Mouse (Mus musculus): Measurements from ENCODE around the gene Rnf44. TPM values are rescaled to one million over a fixed set of nuclear protein-coding genes. Genes with fewer than 3 reads are reported as not detected.
A peak's percentile ranks its signal among the peaks of the same experiment; 100 is the strongest.

The Rnf44 gene
- 60.3 and 66.5 TPM in 2 replicates for total RNA-seq (2012; rRNA removed)

DNA sequence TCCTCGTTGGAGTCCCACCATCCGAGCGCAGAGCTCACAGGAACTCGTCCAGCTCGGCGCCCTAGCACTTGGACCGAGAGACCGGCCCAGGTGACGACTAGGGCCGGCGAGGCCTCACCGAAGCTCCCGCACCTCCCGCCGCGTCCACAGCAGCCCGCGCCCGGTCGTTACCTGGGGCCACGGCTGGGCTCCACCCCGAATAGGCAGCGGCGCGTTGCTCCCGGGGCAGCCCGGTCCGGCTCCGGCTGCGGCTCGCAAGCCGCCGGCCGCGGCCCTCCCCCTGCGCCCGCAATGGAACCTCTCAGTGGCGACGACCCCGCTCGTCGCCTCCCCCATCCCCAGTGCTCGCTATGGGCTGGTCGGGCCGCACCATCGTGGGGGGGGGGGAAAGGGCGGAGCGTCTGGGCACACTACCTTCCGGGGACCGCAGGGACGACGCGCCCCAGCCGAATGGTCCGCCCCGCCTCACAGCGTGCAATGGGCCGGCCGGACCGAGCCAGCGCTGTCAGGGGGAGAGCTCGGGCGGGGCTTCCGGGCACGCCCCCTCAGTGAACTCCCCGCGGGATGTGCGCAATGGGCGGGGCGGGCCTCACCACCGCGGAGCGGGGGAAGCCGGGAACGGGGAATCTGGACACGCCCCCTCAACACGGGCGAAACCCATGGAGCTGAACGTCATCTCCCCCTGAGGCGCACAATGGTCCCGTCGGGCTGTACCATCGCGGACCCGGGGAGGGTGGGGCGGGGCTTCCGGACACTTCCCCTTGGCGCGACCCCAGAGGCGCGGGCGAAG, at the start of gene Rnf44:
TSS of gene Rnf44 (minus strand) at position 350 of the 790 bp plus-strand sequence.
- TF ChIP-seq ZC3H11A (IDR thresholded peaks at IDR 0.05; ENCODE audit: borderline replicate concordance, low read depth, low read length) (no peak), HCFC1 (IDR thresholded peaks at IDR 0.05; ENCODE audit: borderline replicate concordance, insufficient read depth, low read length) (no peak), CHD2 (IDR thresholded peaks at IDR 0.05; ENCODE audit: low read depth, low read length) (no peak), ZNF384 (IDR thresholded peaks at IDR 0.05; ENCODE audit: low read depth, low read length) (no peak), MAFK (IDR thresholded peaks at IDR 0.05; ENCODE audit: insufficient read depth, low read depth, low read length) (no peak)
- Histone ChIP-seq H3K4me3 (ENCODE audit: insufficient read depth in 1 of 2, low read depth in 1 of 2, low read length in 2 of 2, poor library complexity in 1 of 2, severe bottlenecking in 1 of 2) (peak within 1 kb of the TSS; percentile 77 to 98), H3K27ac (ENCODE audit: insufficient read depth, low read depth, low read length, poor library complexity, severe bottlenecking) (peak within 1 kb of the TSS; percentile 97), H3K9me3 (ENCODE audit: control insufficient read depth, insufficient read depth, low read depth, low read length) (no peaks in the 10 kb centered on the region), H3K36me3 (ENCODE audit: control insufficient read depth, insufficient read depth, low read length, poor library complexity, severe bottlenecking) (no peaks in the 10 kb centered on the region), H3K4me1 (ENCODE audit: control insufficient read depth in 2 of 2, insufficient read depth in 2 of 2, low read length in 2 of 2, poor library complexity in 1 of 2) (peaks cover 0 to 4% of the 10 kb centered on the region in 2 experiments; a peak in 2 of 4 replicates), H3K9ac (ENCODE audit: insufficient read depth, low read depth, low read length, poor library complexity, severe bottlenecking) (peak within 1 kb of the TSS; percentile 94)
- DNase-seq (ENCODE audit: low read depth, low spot score), result peak; percentile 97
- in situ Hi-C loops (cut with MboI; ENCODE audit: low sequenced_read_pairs in 2 of 2, unreplicated experiment in 2 of 2), result no loop called here

DNA sequence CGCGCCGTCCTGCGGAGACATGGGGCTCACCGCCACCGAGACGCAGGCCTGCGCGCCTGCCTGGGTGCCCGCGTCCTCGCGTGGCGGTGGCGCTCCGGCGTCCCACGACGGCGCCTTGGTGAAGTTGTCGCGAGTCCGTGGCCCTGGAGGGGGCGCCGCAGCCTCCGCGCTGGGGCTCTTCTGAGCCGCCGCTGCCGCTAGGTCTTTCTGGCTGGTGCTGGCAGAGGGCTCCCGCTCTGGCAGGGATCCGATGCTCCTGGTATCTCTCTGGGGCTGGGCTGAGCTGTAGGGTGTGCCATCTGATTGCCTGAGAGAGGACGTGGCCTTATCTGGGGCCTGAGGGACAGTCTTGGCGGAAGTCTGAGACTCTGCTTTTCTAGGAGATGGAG, 44.5 kb upstream of the Rnf44 start:
- in situ Hi-C loops (cut with MboI; ENCODE audit: low sequenced_read_pairs in 2 of 2, unreplicated experiment in 2 of 2), result no loop called here
- H3K27ac ChIP-seq (ENCODE audit: insufficient read depth, low read depth, low read length, poor library complexity, severe bottlenecking), result no peak overlapping the region
- H3K4me1 ChIP-seq (ENCODE audit: control insufficient read depth in 2 of 2, insufficient read depth in 2 of 2, low read length in 2 of 2, poor library complexity in 1 of 2), result 0 out of 4 replicates have a peak, but pooled peaks cover 0 to 4% of the 10 kb centered on the region in 2 experiments
- peak overlapping the region; percentile 77 for H3K9ac ChIP-seq (ENCODE audit: insufficient read depth, low read depth, low read length, poor library complexity, severe bottlenecking)
- H3K4me3 ChIP-seq (ENCODE audit: insufficient read depth in 1 of 2, low read depth in 1 of 2, low read length in 2 of 2, poor library complexity in 1 of 2, severe bottlenecking in 1 of 2), result peak overlapping the region; percentile 74 to 82
- DNase-seq (ENCODE audit: low read depth, low spot score), result no peak
- H3K36me3 ChIP-seq (ENCODE audit: control insufficient read depth, insufficient read depth, low read length, poor library complexity, severe bottlenecking), result no peaks in the 10 kb centered on the region
- H3K9me3 ChIP-seq (ENCODE audit: control insufficient read depth, insufficient read depth, low read depth, low read length), result no peaks in the 10 kb centered on the region
- no peak for TF ChIP-seq CHD2 (IDR thresholded peaks at IDR 0.05; ENCODE audit: low read depth, low read length)
- TF ChIP-seq MAFK (IDR thresholded peaks at IDR 0.05; ENCODE audit: insufficient read depth, low read depth, low read length), result no peak
- no peak for TF ChIP-seq HCFC1 (IDR thresholded peaks at IDR 0.05; ENCODE audit: borderline replicate concordance, insufficient read depth, low read length)
- no peak for TF ChIP-seq ZNF384 (IDR thresholded peaks at IDR 0.05; ENCODE audit: low read depth, low read length)
- no peak for TF ChIP-seq ZC3H11A (IDR thresholded peaks at IDR 0.05; ENCODE audit: borderline replicate concordance, low read depth, low read length)

DNA sequence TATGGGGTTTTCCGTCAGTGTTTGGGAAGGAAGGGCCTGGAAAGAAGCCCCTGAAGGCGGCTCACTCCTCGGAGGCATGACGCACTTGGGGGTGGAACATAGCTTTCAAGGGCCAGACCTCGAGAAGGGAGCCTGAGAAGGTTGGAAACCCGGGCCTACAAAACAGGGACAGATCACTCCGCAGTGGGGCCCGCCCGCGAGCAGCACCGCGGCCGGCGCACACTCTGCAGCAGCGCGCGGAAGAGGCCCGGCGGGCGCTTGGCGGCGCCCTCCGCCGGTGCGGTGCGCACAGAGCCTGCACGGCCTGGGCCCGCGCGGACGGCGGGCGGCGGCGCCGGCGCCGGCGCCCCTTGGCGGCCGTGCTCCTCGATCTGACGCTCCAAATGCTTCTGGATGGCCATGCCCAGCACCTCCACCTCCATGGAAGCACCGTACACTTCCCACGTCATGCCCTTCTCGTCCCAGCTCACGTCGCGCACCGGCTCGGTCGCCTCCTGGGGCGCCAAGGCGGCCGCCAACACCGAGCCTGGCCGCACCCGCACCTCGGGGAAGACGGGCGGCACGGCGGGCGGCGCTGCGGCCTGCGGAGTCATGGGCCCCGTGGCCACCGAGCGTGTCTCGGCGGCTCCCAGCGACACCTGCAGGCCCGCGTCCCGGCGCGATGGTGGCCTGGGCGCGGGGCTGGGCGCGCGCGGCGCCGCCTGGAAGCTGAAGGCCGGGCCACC, 43.9 kb upstream of the Rnf44 start:
- no peak for DNase-seq (ENCODE audit: low read depth, low spot score)
- peak overlapping the region; percentile 77 for H3K9ac ChIP-seq (ENCODE audit: insufficient read depth, low read depth, low read length, poor library complexity, severe bottlenecking)
- in situ Hi-C loops (cut with MboI; ENCODE audit: low sequenced_read_pairs in 2 of 2, unreplicated experiment in 2 of 2), result no loop called here

DNA sequence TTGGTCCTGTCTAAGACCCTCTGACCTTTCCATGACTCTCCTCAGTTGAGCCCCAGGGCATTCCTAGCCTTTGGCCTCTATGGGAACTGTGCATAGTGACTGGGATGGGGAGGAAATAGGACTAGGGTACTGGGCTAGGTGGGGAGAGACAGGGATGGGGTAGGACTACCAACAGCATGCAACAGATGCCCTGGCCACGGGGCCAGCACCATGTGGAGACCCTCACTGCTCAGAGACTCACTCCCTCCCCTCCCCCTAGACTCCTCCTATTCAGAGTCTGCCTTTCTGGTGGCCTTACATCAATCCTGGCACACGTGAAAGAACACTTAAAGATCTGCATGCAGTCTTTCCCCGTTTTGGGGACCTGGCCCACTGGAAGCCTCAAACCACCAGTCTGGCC, 43.2 kb upstream of the Rnf44 start:
- H3K9ac ChIP-seq (ENCODE audit: insufficient read depth, low read depth, low read length, poor library complexity, severe bottlenecking), result no peak overlapping the region; the same call in 1 of the 2 replicates
- TF ChIP-seq CHD2 (IDR thresholded peaks at IDR 0.05; ENCODE audit: low read depth, low read length) (no peak), ZNF384 (IDR thresholded peaks at IDR 0.05; ENCODE audit: low read depth, low read length) (no peak), ZC3H11A (IDR thresholded peaks at IDR 0.05; ENCODE audit: borderline replicate concordance, low read depth, low read length) (no peak), HCFC1 (IDR thresholded peaks at IDR 0.05; ENCODE audit: borderline replicate concordance, insufficient read depth, low read length) (no peak), MAFK (IDR thresholded peaks at IDR 0.05; ENCODE audit: insufficient read depth, low read depth, low read length) (no peak)
- H3K4me1 ChIP-seq (ENCODE audit: control insufficient read depth in 2 of 2, insufficient read depth in 2 of 2, low read length in 2 of 2, poor library complexity in 1 of 2), result 0 out of 4 replicates have a peak, but pooled peaks cover 0 to 4% of the 10 kb centered on the region in 2 experiments
- no peaks in the 10 kb centered on the region for H3K9me3 ChIP-seq (ENCODE audit: control insufficient read depth, insufficient read depth, low read depth, low read length)
- DNase-seq (ENCODE audit: low read depth, low spot score), result no peak
- no peak overlapping the region for H3K27ac ChIP-seq (ENCODE audit: insufficient read depth, low read depth, low read length, poor library complexity, severe bottlenecking)
- H3K4me3 ChIP-seq (ENCODE audit: insufficient read depth in 1 of 2, low read depth in 1 of 2, low read length in 2 of 2, poor library complexity in 1 of 2, severe bottlenecking in 1 of 2), result peak overlapping the region in 1 of 2 experiments; percentile 74; a peak in 2 of 4 replicates
- in situ Hi-C loops (cut with MboI; ENCODE audit: low sequenced_read_pairs in 2 of 2, unreplicated experiment in 2 of 2), result no loop called here
- no peaks in the 10 kb centered on the region for H3K36me3 ChIP-seq (ENCODE audit: control insufficient read depth, insufficient read depth, low read length, poor library complexity, severe bottlenecking)

More for the DNA sequence above, 43.9 kb upstream of the Rnf44 start:
- Histone ChIP-seq H3K27ac (ENCODE audit: insufficient read depth, low read depth, low read length, poor library complexity, severe bottlenecking) (no peak overlapping the region), H3K36me3 (ENCODE audit: control insufficient read depth, insufficient read depth, low read length, poor library complexity, severe bottlenecking) (no peaks in the 10 kb centered on the region), H3K4me1 (ENCODE audit: control insufficient read depth in 2 of 2, insufficient read depth in 2 of 2, low read length in 2 of 2, poor library complexity in 1 of 2) (0 out of 4 replicates have a peak, but pooled peaks cover 0 to 4% of the 10 kb centered on the region in 2 experiments), H3K4me3 (ENCODE audit: insufficient read depth in 1 of 2, low read depth in 1 of 2, low read length in 2 of 2, poor library complexity in 1 of 2, severe bottlenecking in 1 of 2) (peak overlapping the region; percentile 74 to 82), H3K9me3 (ENCODE audit: control insufficient read depth, insufficient read depth, low read depth, low read length) (no peaks in the 10 kb centered on the region)
- TF ChIP-seq HCFC1 (IDR thresholded peaks at IDR 0.05; ENCODE audit: borderline replicate concordance, insufficient read depth, low read length), result no peak
- no peak for TF ChIP-seq ZC3H11A (IDR thresholded peaks at IDR 0.05; ENCODE audit: borderline replicate concordance, low read depth, low read length)
- TF ChIP-seq CHD2 (IDR thresholded peaks at IDR 0.05; ENCODE audit: low read depth, low read length), result no peak
- TF ChIP-seq ZNF384 (IDR thresholded peaks at IDR 0.05; ENCODE audit: low read depth, low read length), result no peak
- TF ChIP-seq MAFK (IDR thresholded peaks at IDR 0.05; ENCODE audit: insufficient read depth, low read depth, low read length), result no peak

Data from ES-E14 (cell line).